Mouse (Mus musculus) heart, embryonic 15.5 days (tissue): ENCODE measurements around the gene Crlf3. TPM values are rescaled to one million over a fixed set of nuclear protein-coding genes. Genes with fewer than 3 reads are reported as not detected.

Experiments used
- ATAC-seq: fragments of 200-750 bp; cut with Nextera tagmentation; replicated peaks from 2 replicates; pipeline ENCODE4 v1.8.0; 2017; ENCODE audit warnings: low read depth, moderate TSS enrichment; ENCODE audit not compliant: insufficient number of reproducible peaks, insufficient read depth, low FRiP score
- H3K27ac ChIP-seq: fragments of 300-500 bp; sonication (generic); 2 replicates; pipeline ENCODE4 v1.5.1; 2015; ENCODE audit warnings: mild to moderate bottlenecking, inconsistent platforms
- H3K27me3 ChIP-seq: fragments of 300-500 bp; sonication (generic); 2 replicates; pipeline ENCODE4 v1.6.1; 2015; ENCODE audit warnings: inconsistent platforms
- H3K36me3 ChIP-seq: fragments of 300-500 bp; sonication (generic); 2 replicates; pipeline ENCODE4 v1.6.1; 2015; ENCODE audit warnings: mild to moderate bottlenecking, inconsistent platforms
- H3K4me1 ChIP-seq: fragments of 300-500 bp; sonication (generic); replicated peaks from 2 replicates; pipeline ENCODE4 v1.6.1; 2015; ENCODE audit warnings: inconsistent platforms
- H3K4me2 ChIP-seq: fragments of 300-500 bp; sonication (generic); 2 replicates; pipeline ENCODE4 v1.6.1; 2015; ENCODE audit warnings: inconsistent platforms, mild to moderate bottlenecking, moderate library complexity
- H3K4me3 ChIP-seq: fragments of 300-500 bp; sonication (generic); 2 replicates; pipeline ENCODE4 v1.5.1; 2015; ENCODE audit warnings: mild to moderate bottlenecking, inconsistent platforms
- H3K9ac ChIP-seq: fragments of 300-500 bp; sonication (generic); 2 replicates; pipeline ENCODE4 v1.6.1; 2015; ENCODE audit warnings: mild to moderate bottlenecking, inconsistent platforms
- H3K9me3 ChIP-seq: fragments of 300-500 bp; sonication (generic); replicated peaks from 2 replicates; pipeline ENCODE4 v1.6.1; 2016; ENCODE audit warnings: inconsistent platforms
- WGBS: fragments of 180-500 bp; shearing (Covaris S2); methylation state at CpG from one replicate; pipeline ENCODE4 v1.1.7; 2015; ENCODE audit warnings: mixed read lengths; 5-methylcytosine and 5-hydroxymethylcytosine counted together
- polyA plus RNA-seq: library from polyadenylated mRNA; unstranded; fragments of >200 nt; fragmentation: Nextera tagmentation; extraction: Ambion mirVana; gene quantifications from 2 replicates; pipeline ENCODE4 v1.2.1, GENCODE M21; 2015

Crlf3 gene
- polyA plus RNA-seq, 1 experiment from 2014 or later: 29.2 TPM

GRCm38 (mm10) chr11:80062159-80062558, 18.6 kb downstream of the Crlf3 start:
- no peaks in the 10 kb centered on the region for H3K27me3 ChIP-seq
- H3K9ac ChIP-seq: no peak overlapping the region
- no peak overlapping the region for H3K27ac ChIP-seq
- H3K4me1 ChIP-seq: no peaks in the 10 kb centered on the region
- H3K36me3 ChIP-seq: peaks cover 57% of the 10 kb centered on the region
- H3K9me3 ChIP-seq: no peaks in the 10 kb centered on the region
- H3K4me3 ChIP-seq: no peak overlapping the region
- no peak for ATAC-seq
- WGBS: 76% methylated on average over 4 of the region's 4 CpGs
- H3K4me2 ChIP-seq: no peak overlapping the region

GRCm38 (mm10) chr11:80056141-80056540, 24.6 kb downstream of the Crlf3 start:
- ATAC-seq: peak; percentile 80
- no peak overlapping the region for H3K4me3 ChIP-seq
- H3K27ac ChIP-seq: peak overlapping the region; percentile 57; the same call in 1 of the 2 replicates
- no peaks in the 10 kb centered on the region for H3K27me3 ChIP-seq
- no peaks in the 10 kb centered on the region for H3K9me3 ChIP-seq
- H3K4me2 ChIP-seq: no peak overlapping the region
- H3K4me1 ChIP-seq: peaks cover 16% of the 10 kb centered on the region; the same call in 1 of the 2 replicates
- WGBS: 58% methylated on average over 9 of the region's 9 CpGs
- H3K36me3 ChIP-seq: peaks cover 62% of the 10 kb centered on the region
- no peak overlapping the region for H3K9ac ChIP-seq

GRCm38 (mm10) chr11:80054659-80055058, 26.1 kb downstream of the Crlf3 start:
- Histone ChIP-seq H3K27ac (0 out of 2 replicates have a peak overlapping the region, but pooled peaks have one; percentile 20), H3K27me3 (no peaks in the 10 kb centered on the region), H3K4me2 (no peak overlapping the region), H3K4me1 (peaks cover 28% of the 10 kb centered on the region), H3K4me3 (no peak overlapping the region), H3K9me3 (no peaks in the 10 kb centered on the region), H3K36me3 (peaks cover 48% of the 10 kb centered on the region), H3K9ac (no peak overlapping the region)
- WGBS: 41% methylated on average over 4 of the region's 4 CpGs
- no peak for ATAC-seq

GRCm38 (mm10) chr11:80053171-80053570, 27.6 kb downstream of the Crlf3 start:
- Histone ChIP-seq H3K4me1 (peaks cover 31% of the 10 kb centered on the region), H3K36me3 (peaks cover 38% of the 10 kb centered on the region), H3K4me3 (no peak overlapping the region), H3K9ac (no peak overlapping the region), H3K27ac (peak overlapping the region; percentile 28; the same call in 1 of the 2 replicates), H3K9me3 (no peaks in the 10 kb centered on the region), H3K4me2 (no peak overlapping the region), H3K27me3 (no peaks in the 10 kb centered on the region)
- WGBS: 76% methylated on average over 5 of the region's 5 CpGs
- no peak for ATAC-seq

- no peak overlapping the region for H3K4me2 ChIP-seq
- 76% methylated on average over 7 of the region's 7 CpGs for WGBS
- H3K27me3 ChIP-seq: no peaks in the 10 kb centered on the region
- ATAC-seq: no peak
- H3K9me3 ChIP-seq: no peaks in the 10 kb centered on the region
- peaks cover 31% of the 10 kb centered on the region for H3K4me1 ChIP-seq
- peaks cover 37% of the 10 kb centered on the region for H3K36me3 ChIP-seq
- no peak overlapping the region for H3K27ac ChIP-seq
- H3K9ac ChIP-seq: no peak overlapping the region
- H3K4me3 ChIP-seq: no peak overlapping the region
These were observed 28.3 kb downstream of the Crlf3 start for GRCm38 (mm10) chr11:80052456-80052855.

GRCm38 (mm10) chr11:80050088-80050487, 30.7 kb downstream of the Crlf3 start:
- H3K4me2 ChIP-seq: peak overlapping the region; percentile 28; the same call in 1 of the 2 replicates
- peaks cover 21% of the 10 kb centered on the region for H3K36me3 ChIP-seq
- H3K27me3 ChIP-seq: no peaks in the 10 kb centered on the region
- 21% methylated on average over 2 of the region's 2 CpGs for WGBS
- ATAC-seq: peak; percentile 90
- H3K9ac ChIP-seq: no peak overlapping the region
- no peak overlapping the region for H3K4me3 ChIP-seq
- peak overlapping the region; percentile 86 for H3K27ac ChIP-seq
- H3K4me1 ChIP-seq: peaks cover 32% of the 10 kb centered on the region
- H3K9me3 ChIP-seq: no peaks in the 10 kb centered on the region

- no peak overlapping the region for H3K4me3 ChIP-seq
- peak; percentile 43; the same call in 1 of the 2 replicates for ATAC-seq
- peaks cover 12% of the 10 kb centered on the region; the same call in 1 of the 2 replicates for H3K36me3 ChIP-seq
- H3K27me3 ChIP-seq: no peaks in the 10 kb centered on the region
- no peaks in the 10 kb centered on the region for H3K9me3 ChIP-seq
- H3K27ac ChIP-seq: peak overlapping the region; percentile 47
- peaks cover 20% of the 10 kb centered on the region for H3K4me1 ChIP-seq
- no peak overlapping the region for H3K9ac ChIP-seq
- H3K4me2 ChIP-seq: no peak overlapping the region
- 54% methylated on average over 7 of the region's 7 CpGs for WGBS
These were observed 33.9 kb downstream of the Crlf3 start for GRCm38 (mm10) chr11:80046856-80047255.

- ATAC-seq: no peak
- H3K4me2 ChIP-seq: no peak overlapping the region
- no peaks in the 10 kb centered on the region for H3K9me3 ChIP-seq
- H3K4me3 ChIP-seq: no peak overlapping the region
- H3K36me3 ChIP-seq: peaks cover 12% of the 10 kb centered on the region; the same call in 1 of the 2 replicates
- WGBS: 84% methylated on average over 8 of the region's 8 CpGs
- H3K27me3 ChIP-seq: no peaks in the 10 kb centered on the region
- peaks cover 4% of the 10 kb centered on the region; the same call in 1 of the 2 replicates for H3K4me1 ChIP-seq
- H3K27ac ChIP-seq: no peak overlapping the region
- no peak overlapping the region for H3K9ac ChIP-seq
These were observed 37.4 kb downstream of the Crlf3 start for GRCm38 (mm10) chr11:80043419-80043817.

- Histone ChIP-seq H3K4me3 (no peak overlapping the region), H3K9ac (no peak overlapping the region)
- 56% methylated on average over 10 of the region's 10 CpGs for WGBS
These were observed 38.0 kb downstream of the Crlf3 start for GRCm38 (mm10) chr11:80042615-80043418.

GRCm38 (mm10) chr11:80037495-80037894, 43.3 kb downstream of the Crlf3 start:
- WGBS: 72% methylated on average over 8 of the region's 8 CpGs
- H3K4me2 ChIP-seq: no peak overlapping the region
- H3K27ac ChIP-seq: no peak overlapping the region
- no peaks in the 10 kb centered on the region for H3K27me3 ChIP-seq
- H3K9me3 ChIP-seq: no peaks in the 10 kb centered on the region
- H3K4me3 ChIP-seq: no peak overlapping the region
- no peak overlapping the region for H3K9ac ChIP-seq
- ATAC-seq: no peak
- no peaks in the 10 kb centered on the region for H3K4me1 ChIP-seq
- peaks cover 25% of the 10 kb centered on the region for H3K36me3 ChIP-seq

More at GRCm38 (mm10) chr11:80042615-80043418, 38.0 kb downstream of the Crlf3 start:
- H3K4me1 ChIP-seq: peaks cover 4% of the 10 kb centered on the region; the same call in 1 of the 2 replicates
- no peak for ATAC-seq
- H3K36me3 ChIP-seq: peaks cover 6% of the 10 kb centered on the region; the same call in 1 of the 2 replicates
- no peak overlapping the region for H3K4me2 ChIP-seq
- no peaks in the 10 kb centered on the region for H3K9me3 ChIP-seq
- no peak overlapping the region for H3K27ac ChIP-seq
- H3K27me3 ChIP-seq: no peaks in the 10 kb centered on the region

- Histone ChIP-seq H3K4me1 (no peaks in the 10 kb centered on the region), H3K9ac (no peak overlapping the region), H3K36me3 (peaks cover 68% of the 10 kb centered on the region), H3K27ac (no peak overlapping the region), H3K4me3 (no peak overlapping the region), H3K9me3 (no peaks in the 10 kb centered on the region), H3K4me2 (no peak overlapping the region), H3K27me3 (no peaks in the 10 kb centered on the region)
- ATAC-seq: no peak
- 92% methylated on average over 4 of the region's 4 CpGs for WGBS
These were observed 59.5 kb downstream of the Crlf3 start for GRCm38 (mm10) chr11:80021306-80021705.
